Mouse (Mus musculus): ENCODE results near the gene Nr1h5. TPM values are rescaled to one million over a fixed set of nuclear protein-coding genes. Genes with fewer than 3 reads are reported as not detected.
A peak's percentile ranks its signal among the peaks of the same experiment; 100 is the strongest.

The Nr1h5 gene
- 0.13 TPM in 1 of 2 replicates, not detected in the other for polyA plus RNA-seq (2014; fragmentation: Nextera tagmentation; extraction: Ambion mirVana)

- Histone ChIP-seq H3K9ac (replicated peaks; ENCODE audit: low read depth, low read length) (no peak within 1 kb of the TSS), H3K27me3 (ENCODE audit: control insufficient read depth, insufficient read depth, low read length) (no peaks in the 10 kb centered on the region), H3K9me3 (ENCODE audit: control insufficient read depth, low read length) (no peaks in the 10 kb centered on the region), H3K4me1 (ENCODE audit: control insufficient read depth, insufficient read depth, low read length) (no peaks in the 10 kb centered on the region), H3K4me2 (ENCODE audit: low read depth, low read length) (no peak within 1 kb of the TSS), H3K36me3 (ENCODE audit: control insufficient read depth, insufficient read depth, low read length) (no peaks in the 10 kb centered on the region), H3K4me3 (ENCODE audit: low read depth, low read length) (no peak within 1 kb of the TSS), H3K27ac (ENCODE audit: low read depth, low read length) (no peak within 1 kb of the TSS)
- no peak for ATAC-seq (ENCODE audit: low read depth)
- WGBS = 54% methylated on average over 3 of the region's 3 CpGs
These were observed at the start of gene Nr1h5 for GRCm38 (mm10) chr3:102964033-102964432. Gene Nr1h5 (minus strand): TSS chr3:102964133.

- Histone ChIP-seq H3K36me3 (ENCODE audit: control insufficient read depth, insufficient read depth, low read length) (peaks cover 42% of the 10 kb centered on the region; the same call in 1 of the 2 replicates), H3K27me3 (ENCODE audit: control insufficient read depth, insufficient read depth, low read length) (no peaks in the 10 kb centered on the region), H3K9me3 (ENCODE audit: control insufficient read depth, low read length) (no peaks in the 10 kb centered on the region), H3K4me2 (ENCODE audit: low read depth, low read length) (no peak overlapping the region), H3K27ac (ENCODE audit: low read depth, low read length) (no peak overlapping the region), H3K4me3 (ENCODE audit: low read depth, low read length) (no peak overlapping the region), H3K4me1 (ENCODE audit: control insufficient read depth, insufficient read depth, low read length) (peaks cover 1% of the 10 kb centered on the region; the same call in 1 of the 2 replicates), H3K9ac (replicated peaks; ENCODE audit: low read depth, low read length) (no peak overlapping the region)
- WGBS = 95% methylated on average over 7 of the region's 7 CpGs
- no peak for ATAC-seq (ENCODE audit: low read depth)
These were observed 37.7 kb upstream of the Nr1h5 start for GRCm38 (mm10) chr3:103001595-103001994.

GRCm38 (mm10) chr3:102997591-102997990, 33.7 kb upstream of the Nr1h5 start:
- H3K27ac ChIP-seq (ENCODE audit: low read depth, low read length) = no peak overlapping the region
- no peak overlapping the region for H3K4me2 ChIP-seq (ENCODE audit: low read depth, low read length)
- 69% methylated on average over 3 of the region's 3 CpGs for WGBS
- H3K36me3 ChIP-seq (ENCODE audit: control insufficient read depth, insufficient read depth, low read length) = peaks cover 21% of the 10 kb centered on the region; the same call in 1 of the 2 replicates
- no peaks in the 10 kb centered on the region for H3K9me3 ChIP-seq (ENCODE audit: control insufficient read depth, low read length)
- H3K4me3 ChIP-seq (ENCODE audit: low read depth, low read length) = no peak overlapping the region
- no peaks in the 10 kb centered on the region for H3K27me3 ChIP-seq (ENCODE audit: control insufficient read depth, insufficient read depth, low read length)
- H3K4me1 ChIP-seq (ENCODE audit: control insufficient read depth, insufficient read depth, low read length) = peaks cover 6% of the 10 kb centered on the region; the same call in 1 of the 2 replicates
- ATAC-seq (ENCODE audit: low read depth) = no peak
- no peak overlapping the region for H3K9ac ChIP-seq (replicated peaks; ENCODE audit: low read depth, low read length)

- Histone ChIP-seq H3K9me3 (ENCODE audit: control insufficient read depth, low read length) (no peaks in the 10 kb centered on the region), H3K4me2 (ENCODE audit: low read depth, low read length) (no peak overlapping the region), H3K9ac (replicated peaks; ENCODE audit: low read depth, low read length) (no peak overlapping the region), H3K36me3 (ENCODE audit: control insufficient read depth, insufficient read depth, low read length) (peaks cover 20% of the 10 kb centered on the region; the same call in 1 of the 2 replicates), H3K4me1 (ENCODE audit: control insufficient read depth, insufficient read depth, low read length) (peaks cover 6% of the 10 kb centered on the region; the same call in 1 of the 2 replicates), H3K27ac (ENCODE audit: low read depth, low read length) (no peak overlapping the region), H3K4me3 (ENCODE audit: low read depth, low read length) (no peak overlapping the region), H3K27me3 (ENCODE audit: control insufficient read depth, insufficient read depth, low read length) (no peaks in the 10 kb centered on the region)
- WGBS = 72% methylated on average over 10 of the region's 10 CpGs
- ATAC-seq (ENCODE audit: low read depth) = no peak
These were observed 33.1 kb upstream of the Nr1h5 start for GRCm38 (mm10) chr3:102997036-102997435.

- H3K27me3 ChIP-seq (ENCODE audit: control insufficient read depth, insufficient read depth, low read length) = no peaks in the 10 kb centered on the region
- peak within 1 kb of the TSS; percentile 89 for H3K9ac ChIP-seq (replicated peaks; ENCODE audit: low read depth, low read length)
- peaks cover 6% of the 10 kb centered on the region; the same call in 1 of the 2 replicates for H3K4me1 ChIP-seq (ENCODE audit: control insufficient read depth, insufficient read depth, low read length)
- ATAC-seq (ENCODE audit: low read depth) = peak; percentile 99
- peak within 1 kb of the TSS; percentile 69 for H3K4me3 ChIP-seq (ENCODE audit: low read depth, low read length)
- H3K36me3 ChIP-seq (ENCODE audit: control insufficient read depth, insufficient read depth, low read length) = peaks cover 14% of the 10 kb centered on the region; the same call in 1 of the 2 replicates
- H3K27ac ChIP-seq (ENCODE audit: low read depth, low read length) = peak within 1 kb of the TSS; percentile 85
- no peaks in the 10 kb centered on the region for H3K9me3 ChIP-seq (ENCODE audit: control insufficient read depth, low read length)
- WGBS = under 1% methylated on average over 60 of the region's 60 CpGs
- peak within 1 kb of the TSS; percentile 49 for H3K4me2 ChIP-seq (ENCODE audit: low read depth, low read length)
These were observed 31.8 kb upstream of the Nr1h5 start, which contains the start of gene Sike1 for GRCm38 (mm10) chr3:102995605-102996321. Gene Sike1 (plus strand): TSS chr3:102995708.

GRCm38 (mm10) chr3:102995233-102995604, 31.3 kb upstream of the Nr1h5 start:
- peak overlapping the region; percentile 89; the same call in 1 of the 2 replicates for H3K9ac ChIP-seq (replicated peaks; ENCODE audit: low read depth, low read length)
- peaks cover 6% of the 10 kb centered on the region; the same call in 1 of the 2 replicates for H3K4me1 ChIP-seq (ENCODE audit: control insufficient read depth, insufficient read depth, low read length)
- 54% methylated on average over 7 of the region's 7 CpGs for WGBS
- H3K4me2 ChIP-seq (ENCODE audit: low read depth, low read length) = peak overlapping the region; percentile 49
- H3K27ac ChIP-seq (ENCODE audit: low read depth, low read length) = peak overlapping the region; percentile 85
- no peaks in the 10 kb centered on the region for H3K27me3 ChIP-seq (ENCODE audit: control insufficient read depth, insufficient read depth, low read length)
- H3K9me3 ChIP-seq (ENCODE audit: control insufficient read depth, low read length) = no peaks in the 10 kb centered on the region
- H3K4me3 ChIP-seq (ENCODE audit: low read depth, low read length) = peak overlapping the region; percentile 69
- peak; percentile 49 for ATAC-seq (ENCODE audit: low read depth)
- peaks cover 10% of the 10 kb centered on the region; the same call in 1 of the 2 replicates for H3K36me3 ChIP-seq (ENCODE audit: control insufficient read depth, insufficient read depth, low read length)

GRCm38 (mm10) chr3:102992936-102993335, 29.0 kb upstream of the Nr1h5 start:
- Histone ChIP-seq H3K4me3 (ENCODE audit: low read depth, low read length) (no peak overlapping the region), H3K4me2 (ENCODE audit: low read depth, low read length) (no peak overlapping the region), H3K4me1 (ENCODE audit: control insufficient read depth, insufficient read depth, low read length) (peaks cover 6% of the 10 kb centered on the region; the same call in 1 of the 2 replicates), H3K9ac (replicated peaks; ENCODE audit: low read depth, low read length) (no peak overlapping the region), H3K27me3 (ENCODE audit: control insufficient read depth, insufficient read depth, low read length) (no peaks in the 10 kb centered on the region), H3K36me3 (ENCODE audit: control insufficient read depth, insufficient read depth, low read length) (no peaks in the 10 kb centered on the region), H3K27ac (ENCODE audit: low read depth, low read length) (no peak overlapping the region), H3K9me3 (ENCODE audit: control insufficient read depth, low read length) (no peaks in the 10 kb centered on the region)
- no peak for ATAC-seq (ENCODE audit: low read depth)
- 46% methylated on average over 3 of the region's 3 CpGs for WGBS

- ATAC-seq (ENCODE audit: low read depth) = no peak
These were observed 27.1 kb upstream of the Nr1h5 start for GRCm38 (mm10) chr3:102991041-102991440.

GRCm38 (mm10) chr3:102980349-102980736, 16.4 kb upstream of the Nr1h5 start:
- ATAC-seq (ENCODE audit: low read depth) = no peak
- WGBS = 24% methylated on average over 3 of the region's 3 CpGs
- no peaks in the 10 kb centered on the region for H3K27me3 ChIP-seq (ENCODE audit: control insufficient read depth, insufficient read depth, low read length)
- no peaks in the 10 kb centered on the region for H3K36me3 ChIP-seq (ENCODE audit: control insufficient read depth, insufficient read depth, low read length)
- H3K9me3 ChIP-seq (ENCODE audit: control insufficient read depth, low read length) = no peaks in the 10 kb centered on the region
- peak overlapping the region; percentile 43; the same call in 1 of the 2 replicates for H3K9ac ChIP-seq (replicated peaks; ENCODE audit: low read depth, low read length)
- H3K4me3 ChIP-seq (ENCODE audit: low read depth, low read length) = no peak overlapping the region
- H3K27ac ChIP-seq (ENCODE audit: low read depth, low read length) = peak overlapping the region; percentile 78
- 0 out of 2 replicates have a peak, but pooled peaks cover 4% of the 10 kb centered on the region for H3K4me1 ChIP-seq (ENCODE audit: control insufficient read depth, insufficient read depth, low read length)
- peak overlapping the region; percentile 19; the same call in 1 of the 2 replicates for H3K4me2 ChIP-seq (ENCODE audit: low read depth, low read length)

More at GRCm38 (mm10) chr3:102991041-102991440, 27.1 kb upstream of the Nr1h5 start:
- no peak overlapping the region for H3K27ac ChIP-seq (ENCODE audit: low read depth, low read length)
- H3K27me3 ChIP-seq (ENCODE audit: control insufficient read depth, insufficient read depth, low read length) = no peaks in the 10 kb centered on the region
- no peak overlapping the region for H3K9ac ChIP-seq (replicated peaks; ENCODE audit: low read depth, low read length)
- no peaks in the 10 kb centered on the region for H3K36me3 ChIP-seq (ENCODE audit: control insufficient read depth, insufficient read depth, low read length)
- H3K4me2 ChIP-seq (ENCODE audit: low read depth, low read length) = no peak overlapping the region
- H3K4me1 ChIP-seq (ENCODE audit: control insufficient read depth, insufficient read depth, low read length) = no peaks in the 10 kb centered on the region
- no peaks in the 10 kb centered on the region for H3K9me3 ChIP-seq (ENCODE audit: control insufficient read depth, low read length)
- H3K4me3 ChIP-seq (ENCODE audit: low read depth, low read length) = no peak overlapping the region
- WGBS = 68% methylated on average over 8 of the region's 8 CpGs

Measured in neural tube, embryonic 14.5 days (tissue).